Mouse (Mus musculus) CH12.LX (cell line): ENCODE measurements around the gene Stk10. TPM values are rescaled to one million over a fixed set of nuclear protein-coding genes. Genes with fewer than 3 reads are reported as not detected.
A peak's percentile ranks its signal among the peaks of the same experiment; 100 is the strongest.

ENCODE experiments used
- DNase-seq: peaks from one replicate; pipeline ENCODE4 v3.0.0-alpha.2; 2013; ENCODE audit errors: extremely low read depth
- H3K27ac ChIP-seq: 2 replicates; pipeline ENCODE4 v1.5.1; 2012; ENCODE audit warnings: low read depth, mild to moderate bottlenecking, control low read depth, moderate library complexity; ENCODE audit not compliant: insufficient read depth
- H3K27me3 ChIP-seq: replicated peaks from 2 replicates; pipeline ENCODE3; 2012; ENCODE audit warnings: inconsistent platforms
- H3K36me3 ChIP-seq, 2 experiments: replicated peaks in 1 of 2; 2 replicates each; pipeline versions ENCODE3 to v1.6.1; 2012; ENCODE audit warnings: inconsistent platforms in 1 of 2, low read length in 1 of 2, mild to moderate bottlenecking in 1 of 2, mixed read lengths in 1 of 2, moderate library complexity in 1 of 2; ENCODE audit not compliant: control insufficient read depth in 1 of 2, insufficient read depth in 1 of 2
- H3K4me1 ChIP-seq, 2 experiments: 2 replicates each; pipeline ENCODE4 v1.6.1; 2012; ENCODE audit warnings: inconsistent platforms in 1 of 2, moderate library complexity in 1 of 2; ENCODE audit not compliant: insufficient read depth in 2 of 2, control insufficient read depth in 1 of 2
- H3K4me2 ChIP-seq: 2 replicates; pipeline ENCODE4 v1.6.1; 2012; ENCODE audit warnings: low read depth, mild to moderate bottlenecking, control low read depth; ENCODE audit not compliant: poor library complexity, insufficient read depth, severe bottlenecking
- H3K4me3 ChIP-seq, 3 experiments: fragments of 150-350 bp in 1 of 3; sonication (generic) in 1 of 3; replicated peaks in 1 of 3; 2 replicates each; pipeline versions ENCODE3 to v1.5.1; 2011 to 2012; ENCODE audit warnings: low read depth in 2 of 3, low read length in 2 of 3, mild to moderate bottlenecking in 2 of 3, moderate library complexity in 2 of 3, control low read depth in 1 of 3, improper control_type of control experiment in 1 of 3, inconsistent platforms in 1 of 3, mixed read lengths in 1 of 3; ENCODE audit not compliant: poor library complexity in 1 of 3
- H3K79me2 ChIP-seq: replicated peaks from 2 replicates; pipeline ENCODE4 v1.6.1; 2012; ENCODE audit warnings: mild to moderate bottlenecking, moderate library complexity; ENCODE audit not compliant: control insufficient read depth, poor library complexity, insufficient read depth, severe bottlenecking; ENCODE audit errors: extremely low read depth
- H3K9ac ChIP-seq: 2 replicates; pipeline ENCODE4 v1.6.1; 2012; ENCODE audit warnings: low read depth, mild to moderate bottlenecking, control low read depth, moderate library complexity; ENCODE audit not compliant: insufficient read depth
- H3K9me3 ChIP-seq: replicated peaks from 2 replicates; pipeline ENCODE3; 2012; ENCODE audit warnings: low read length, inconsistent platforms, mixed read lengths
- CHD2 ChIP-seq: IDR thresholded peaks from 2 replicates; pipeline ENCODE4 v1.6.1; 2011; ENCODE audit warnings: low read length, improper control_type of control experiment
- CTCF ChIP-seq, 2 experiments: IDR thresholded peaks in 1 of 2; conservative IDR thresholded peaks in 1 of 2; 2 replicates each; pipeline ENCODE4 v1.5.1; 2011 to 2012; ENCODE audit warnings: low read depth in 2 of 2, low read length in 2 of 2, improper control_type of control experiment in 1 of 2, inconsistent platforms in 1 of 2, mild to moderate bottlenecking in 1 of 2, moderate library complexity in 1 of 2
- EP300 ChIP-seq: IDR thresholded peaks from 2 replicates; pipeline ENCODE4 v1.6.1; 2011; ENCODE audit warnings: low read length, improper control_type of control experiment
- ETS1 ChIP-seq: conservative IDR thresholded peaks from 2 replicates; pipeline ENCODE4 v1.6.1; 2012; ENCODE audit warnings: low read depth, mild to moderate bottlenecking, inconsistent platforms, low read length, improper control_type of control experiment, moderate library complexity
- HCFC1 ChIP-seq: IDR thresholded peaks from 2 replicates; pipeline ENCODE4 v1.6.1; 2012; ENCODE audit warnings: low read depth, mild to moderate bottlenecking, inconsistent platforms, low read length, improper control_type of control experiment
- IRF4 ChIP-seq: IDR thresholded peaks from 2 replicates; pipeline ENCODE4 v1.6.1; 2014; ENCODE audit warnings: low read depth, mild to moderate bottlenecking, inconsistent platforms, low read length, improper control_type of control experiment
- JUND ChIP-seq: conservative IDR thresholded peaks from 2 replicates; pipeline ENCODE4 v1.6.1; 2011; ENCODE audit warnings: low read depth, low read length, improper control_type of control experiment
- KAT2A ChIP-seq: IDR thresholded peaks from 2 replicates; pipeline ENCODE4 v1.6.1; 2012; ENCODE audit warnings: low read length, improper control_type of control experiment, inconsistent platforms; ENCODE audit not compliant: insufficient replicate concordance
- MAFK ChIP-seq: IDR thresholded peaks from 2 replicates; pipeline ENCODE4 v1.6.1; 2011; ENCODE audit warnings: low read length, improper control_type of control experiment; ENCODE audit not compliant: insufficient replicate concordance
- MAZ ChIP-seq: IDR thresholded peaks from 2 replicates; pipeline ENCODE4 v1.6.1; 2012; ENCODE audit warnings: low read depth, mild to moderate bottlenecking, inconsistent platforms, low read length, improper control_type of control experiment, moderate library complexity
- MYC ChIP-seq: IDR thresholded peaks from 2 replicates; pipeline ENCODE4 v1.6.1; 2011; ENCODE audit warnings: low read depth, mild to moderate bottlenecking, improper control_type of control experiment, low read length
- NELFE ChIP-seq: IDR thresholded peaks from 2 replicates; pipeline ENCODE4 v1.6.1; 2011; ENCODE audit warnings: low read depth, low read length, improper control_type of control experiment
- NRF1 ChIP-seq: IDR thresholded peaks from 2 replicates; pipeline ENCODE4 v1.6.1; 2014; ENCODE audit warnings: low read depth, mild to moderate bottlenecking, inconsistent platforms, low read length, improper control_type of control experiment, moderate library complexity
- PAX5 ChIP-seq: IDR thresholded peaks from 2 replicates; pipeline ENCODE4 v1.6.1; 2012; ENCODE audit warnings: low read length, inconsistent platforms, mixed read lengths
- POLR2A ChIP-seq: IDR thresholded peaks from 2 replicates; pipeline ENCODE4 v1.6.1; 2011; ENCODE audit warnings: low read depth, mild to moderate bottlenecking, improper control_type of control experiment, low read length
- POLR2AphosphoS2 ChIP-seq: IDR thresholded peaks from 2 replicates; pipeline ENCODE4 v1.6.1; 2011; ENCODE audit warnings: low read depth, low read length, improper control_type of control experiment
- RCOR1 ChIP-seq: conservative IDR thresholded peaks from 2 replicates; pipeline ENCODE4 v1.6.1; 2012; ENCODE audit warnings: low read depth, mild to moderate bottlenecking, inconsistent platforms, low read length, improper control_type of control experiment
- SIN3A ChIP-seq: IDR thresholded peaks from 2 replicates; pipeline ENCODE4 v1.6.1; 2012; ENCODE audit warnings: low read length, improper control_type of control experiment, inconsistent platforms
- TCF12 ChIP-seq: IDR thresholded peaks from 2 replicates; pipeline ENCODE4 v1.6.1; 2014; ENCODE audit warnings: low read depth, mild to moderate bottlenecking, inconsistent platforms, low read length, improper control_type of control experiment
- USF1 ChIP-seq: IDR thresholded peaks from 2 replicates; pipeline ENCODE4 v1.6.1; 2014; ENCODE audit warnings: low read depth, mild to moderate bottlenecking, inconsistent platforms, low read length, improper control_type of control experiment
- ZC3H11A ChIP-seq: IDR thresholded peaks from 2 replicates; pipeline ENCODE4 v1.6.1; 2012; ENCODE audit warnings: low read depth, mild to moderate bottlenecking, inconsistent platforms, low read length, improper control_type of control experiment
- ZNF384 ChIP-seq: IDR thresholded peaks from 2 replicates; pipeline ENCODE4 v1.6.1; 2012; ENCODE audit warnings: low read depth, low read length, improper control_type of control experiment, inconsistent platforms
- dilution Hi-C: fragments of 300-500 bp; cut with MboI; formaldehyde crosslinking; loops from 2 replicates; pipeline ENCODE4 v1.14.3; 2020; ENCODE audit warnings: low sequenced_read_pairs; ENCODE audit not compliant: extremely low pct_unique_long_range_greater_than_20kb, extremely low pct_ligation_motif_present
- in situ Hi-C: fragments of 300-500 bp; cut with MboI; formaldehyde crosslinking; loops from 3 replicates; pipeline ENCODE4 v1.14.3; 2019; ENCODE audit warnings: low sequenced_read_pairs, low pct_ligation_motif_present, low pct_unique_long_range_greater_than_20kb, mixed read lengths
- polyA plus RNA-seq: library from polyadenylated mRNA; unstranded; fragments of >175 nt; gene quantifications from 2 replicates; pipeline ENCODE4 v1.2.1, GENCODE M21; 2012; ENCODE audit warnings: low read depth; ENCODE audit not compliant: insufficient read length
- total RNA-seq, 2 experiments: library from RNA; depleted of rRNA; stranded (reverse); fragments of 300-350 nt in 1 of 2; fragments of >200 nt in 1 of 2; gene quantifications; 2 replicates each; pipeline ENCODE4 v1.2.3; 2012 to 2014

Gene Stk10
- total and polyA plus RNA-seq, 3 experiments: 20.0 to 40.3 (median 23.2) TPM

- no peak; the same call in 1 of the 2 replicates for TF ChIP-seq MYC
- no peak for TF ChIP-seq EP300
- peak; percentile 82 for TF ChIP-seq SIN3A
- 0 out of 2 replicates have a peak, but pooled peaks have one; percentile 23 for TF ChIP-seq RCOR1
- no peak for TF ChIP-seq JUND
- TF ChIP-seq USF1: no peak
- peak; percentile 91 for TF ChIP-seq POLR2AphosphoS2
- TF ChIP-seq MAFK: no peak
- TF ChIP-seq HCFC1: peak; percentile 95
Observed at GRCm38 (mm10) chr11:32642249-32642876, 109.3 kb downstream of the Stk10 start, which contains the start of gene Fbxw11 (continued).

GRCm38 (mm10) chr11:32642899-32643886 lies 110.1 kb downstream of the Stk10 start:
- Histone ChIP-seq H3K4me3 (peak overlapping the region; percentile 60 to 92 (median 76)), H3K27ac (peak overlapping the region; percentile 89), H3K36me3 (peaks cover 0 to 27% of the 10 kb centered on the region in 2 experiments), H3K4me2 (peak overlapping the region; percentile 97), H3K9ac (peak overlapping the region; percentile 76), H3K4me1 (peaks cover 16 to 67% of the 10 kb centered on the region in 2 experiments), H3K9me3 (no peaks in the 10 kb centered on the region), H3K27me3 (no peaks in the 10 kb centered on the region), H3K79me2 (peaks cover 49% of the 10 kb centered on the region)
- TF ChIP-seq HCFC1 (peak; percentile 25; the same call in 1 of the 2 replicates), PAX5 (no peak), POLR2AphosphoS2 (no peak), KAT2A (no peak), CTCF (conservative IDR thresholded peaks at IDR 0.05 in 1 of 2, IDR thresholded peaks at IDR 0.05 in 1 of 2; ENCODE audit: low read depth in 2 of 2, low read length in 2 of 2) (no peak), POLR2A (no peak), CHD2 (no peak), TCF12 (peak; percentile 8; the same call in 1 of the 2 replicates), NRF1 (no peak), MAZ (no peak), ETS1 (no peak), ZNF384 (no peak), NELFE (no peak), ZC3H11A (no peak), IRF4 (no peak)
- peak; percentile 21 for DNase-seq
- in situ Hi-C loops: no loop called here
- dilution Hi-C loops: no loop called here
